Mouse (Mus musculus) yolk sac, embryonic 10.5 days (tissue): Measurements from ENCODE around the gene Gpd1.
A peak's percentile ranks its signal among the peaks of the same experiment; 100 is the strongest.
"Not testable (repeated sequence)": the region's sequence is repeated elsewhere in the genome, so short reads cannot be mapped to it uniquely, and the experiment has no call there.

Experiments used
- DNase-seq: peaks from one replicate; pipeline ENCODE4 v3.0.0-alpha.2; 2017; ENCODE audit warnings: low spot score

Gpd1 gene

GRCm38 (mm10) chr15:99717386-99718334 is at the start of gene Gpd1:
Gpd1 (plus strand) TSS chr15:99717515.
- DNase-seq, result no peak

DNA sequence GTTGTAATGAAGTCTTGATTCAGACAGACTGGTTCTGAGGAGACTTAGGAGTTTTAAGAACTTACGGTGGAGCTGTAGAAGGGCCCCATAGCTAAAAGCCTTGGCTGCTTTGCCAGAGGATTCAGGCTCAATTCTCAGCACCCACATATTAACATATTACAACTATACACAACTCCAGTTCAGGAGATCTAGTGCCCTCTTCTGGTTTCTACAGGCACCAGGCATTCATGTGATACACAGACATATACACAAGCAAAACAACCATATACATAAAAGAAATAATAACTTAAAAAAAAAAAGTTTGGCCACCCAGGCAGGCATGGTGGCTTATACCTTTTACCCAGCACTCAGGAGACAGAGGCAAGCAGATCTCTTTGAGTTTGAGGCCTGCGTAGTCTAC is 49.8 kb upstream of the Gpd1 start:
- DNase-seq, result no peak

DNA sequence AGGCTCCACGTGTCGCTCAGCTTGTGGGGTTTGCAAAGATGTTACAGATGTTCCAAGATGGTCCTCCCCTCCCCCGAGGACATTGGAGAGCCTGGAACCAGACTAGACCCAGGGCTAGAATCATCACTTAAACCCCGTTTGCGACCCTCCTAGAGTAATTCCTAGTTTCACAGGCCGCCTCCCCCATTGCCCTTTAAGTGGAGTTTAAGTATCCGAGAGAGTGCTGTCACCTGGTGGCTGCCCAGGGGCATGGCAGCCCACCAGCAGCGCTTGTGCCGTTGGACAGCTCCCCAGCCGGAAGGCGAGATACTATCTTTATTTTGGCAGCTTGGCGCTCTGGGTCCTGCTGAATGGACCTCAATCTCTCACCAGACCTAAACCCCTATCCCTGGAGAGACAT is 48.4 kb upstream of the Gpd1 start:
- peak; percentile 53 for DNase-seq

DNA sequence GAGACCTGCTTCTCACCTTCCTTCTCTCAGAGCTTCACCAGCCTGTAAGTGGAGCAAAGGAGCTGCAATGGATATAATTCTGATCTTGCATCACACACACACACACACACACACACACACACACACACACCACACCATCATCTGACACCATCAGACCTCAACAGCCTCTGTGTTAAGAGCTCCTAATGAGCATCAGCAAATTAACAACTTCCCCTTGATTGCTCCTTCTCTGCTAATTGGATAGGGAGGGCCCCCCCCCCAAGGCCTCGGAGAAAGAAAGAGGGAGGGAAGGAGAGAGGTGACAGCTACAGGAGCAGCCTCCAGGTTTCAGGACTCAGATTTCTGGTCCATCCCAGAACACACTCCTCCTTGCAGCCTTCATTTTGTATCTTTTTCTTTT is 47.9 kb upstream of the Gpd1 start:
- no peak for DNase-seq

- DNase-seq, result peak; percentile 46
Observed at GRCm38 (mm10) chr15:99670154-99670821, 47.0 kb upstream of the Gpd1 start, which contains the start of gene Asic1. Asic1 (plus strand) TSS chr15:99670368.

DNA sequence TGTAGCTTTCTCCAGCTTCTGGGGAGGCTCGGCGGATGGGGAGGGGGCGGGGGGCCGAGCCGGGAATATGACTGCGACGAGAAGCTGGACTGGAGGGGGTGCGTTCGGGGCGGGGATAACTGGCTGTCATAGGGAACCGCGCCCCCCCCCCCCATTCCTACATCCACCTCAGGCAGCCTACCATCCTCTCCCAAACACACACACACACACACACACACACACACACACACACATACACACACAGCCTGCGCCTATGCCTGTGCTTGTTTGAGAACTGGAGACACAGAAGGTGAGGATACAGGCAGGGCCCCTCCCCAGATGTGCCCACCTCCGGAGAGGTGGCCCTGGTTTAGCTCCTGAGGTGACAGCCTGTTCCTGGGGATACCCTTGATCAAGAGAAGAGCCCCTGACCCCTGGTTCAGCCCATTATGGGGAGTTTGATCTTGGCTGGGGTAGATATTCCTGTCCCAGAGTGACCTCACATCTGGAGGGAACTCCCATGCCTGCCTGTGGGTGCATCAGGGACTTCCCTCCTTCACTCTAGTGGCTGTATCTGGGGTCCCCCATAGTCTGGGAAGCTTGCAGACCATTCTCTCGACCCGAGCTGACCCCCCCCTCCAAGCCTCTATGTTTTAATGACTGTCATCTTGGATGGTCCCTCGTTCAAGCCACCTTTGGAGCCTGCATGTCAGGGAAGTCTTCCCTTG is 46.2 kb upstream of the Gpd1 start:
- no peak for DNase-seq

DNA sequence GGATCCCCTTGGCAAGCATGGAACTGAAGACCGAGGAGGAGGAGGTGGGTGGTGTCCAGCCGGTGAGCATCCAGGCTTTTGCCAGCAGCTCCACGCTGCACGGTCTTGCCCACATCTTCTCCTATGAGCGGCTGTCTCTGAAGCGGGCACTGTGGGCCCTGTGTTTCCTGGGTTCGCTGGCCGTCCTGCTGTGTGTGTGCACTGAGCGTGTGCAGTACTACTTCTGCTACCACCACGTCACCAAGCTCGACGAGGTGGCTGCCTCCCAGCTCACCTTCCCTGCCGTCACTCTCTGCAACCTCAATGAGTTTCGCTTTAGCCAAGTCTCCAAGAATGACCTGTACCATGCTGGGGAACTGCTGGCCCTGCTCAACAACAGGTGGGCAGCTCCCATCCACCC is 45.5 kb upstream of the Gpd1 start:
- no peak for DNase-seq

DNA sequence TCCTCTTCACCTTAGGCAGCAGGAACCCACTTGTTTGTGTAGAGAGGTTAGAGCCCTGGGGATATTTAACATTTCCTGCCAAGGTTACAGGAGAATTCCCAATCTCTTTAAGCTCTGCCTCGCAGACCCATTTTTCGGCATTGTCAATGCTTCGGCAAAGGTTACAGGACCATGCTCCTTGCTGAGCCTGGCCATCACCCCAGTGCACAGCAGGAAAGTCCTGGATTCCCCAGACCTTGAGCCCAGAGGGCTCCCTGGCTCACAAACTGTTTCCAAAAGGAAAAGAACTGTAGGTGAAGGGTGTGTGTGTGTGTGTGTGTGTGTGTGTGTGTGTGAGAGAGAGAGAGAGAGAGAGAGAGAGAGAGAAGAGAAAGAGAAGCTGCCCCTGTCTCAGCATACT is 42.4 kb upstream of the Gpd1 start:
- DNase-seq, result no peak

GRCm38 (mm10) chr15:99677089-99677488 is 40.2 kb upstream of the Gpd1 start:
- no peak for DNase-seq

GRCm38 (mm10) chr15:99678063-99678800 is 39.1 kb upstream of the Gpd1 start:
- DNase-seq, result no peak

GRCm38 (mm10) chr15:99679008-99679407 is 38.3 kb upstream of the Gpd1 start:
- DNase-seq, result no peak

DNA sequence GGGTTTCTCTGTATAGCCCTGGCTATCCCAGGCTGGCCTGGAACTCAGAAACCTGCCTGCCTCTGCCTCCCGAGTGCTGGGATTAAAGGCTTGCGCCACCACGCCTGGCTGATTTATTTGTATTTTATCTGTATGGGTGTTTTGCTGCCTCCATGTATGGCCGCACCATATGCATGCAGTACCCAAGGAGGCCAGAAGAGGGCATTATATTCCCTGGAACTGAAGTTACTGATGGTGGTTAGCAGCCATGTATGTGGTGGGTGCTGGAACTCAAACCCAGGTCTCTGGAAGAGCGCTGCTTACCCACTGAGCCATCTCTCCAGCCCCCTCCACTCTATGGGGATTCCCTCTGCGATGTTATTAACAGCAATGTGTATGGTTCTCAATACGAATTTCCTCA is 34.4 kb upstream of the Gpd1 start:
- DNase-seq, result no peak

DNA sequence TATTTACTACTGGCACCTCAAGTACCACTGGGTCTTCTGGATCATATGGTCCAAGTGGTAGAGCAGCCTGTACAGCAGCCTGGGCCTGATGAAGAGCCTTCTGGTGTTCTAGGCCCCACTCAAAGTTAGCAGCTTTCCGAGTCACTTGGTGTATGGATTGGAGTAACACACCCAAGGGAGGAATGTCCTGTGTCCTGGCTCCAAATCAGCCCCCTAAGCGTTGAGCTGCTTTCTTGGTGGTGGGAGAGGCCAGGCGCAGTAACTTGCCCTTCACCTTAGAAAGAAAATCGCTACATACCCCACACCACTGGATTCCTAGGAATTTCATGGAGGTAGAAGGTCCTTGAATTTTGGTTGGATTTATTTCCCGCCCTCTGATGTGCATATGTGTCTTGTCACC is 33.2 kb upstream of the Gpd1 start:
- DNase-seq, result no peak

GRCm38 (mm10) chr15:99688712-99689111 is 28.6 kb upstream of the Gpd1 start:
- DNase-seq, result no peak

DNA sequence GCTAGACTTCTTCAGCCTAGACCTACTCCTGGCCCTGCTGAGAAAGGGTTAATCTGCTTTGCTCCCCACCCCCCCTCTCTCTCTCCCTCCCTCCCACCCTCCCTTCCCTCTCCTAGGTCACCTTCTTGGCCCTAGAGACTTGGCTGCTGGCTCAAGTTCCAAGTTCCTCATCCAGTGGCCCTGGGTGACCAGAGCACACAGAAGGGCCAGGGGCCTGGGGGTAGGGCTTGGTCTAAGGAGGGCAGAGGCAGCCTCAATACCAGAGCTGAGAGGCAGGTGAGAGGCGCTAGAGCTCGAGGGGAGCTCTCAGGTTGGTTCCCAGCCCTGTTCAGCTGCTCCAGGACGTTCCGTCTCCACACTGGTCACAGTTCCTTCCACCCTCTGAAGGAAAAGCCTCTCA is 26.4 kb upstream of the Gpd1 start:
- DNase-seq, result no peak

DNA sequence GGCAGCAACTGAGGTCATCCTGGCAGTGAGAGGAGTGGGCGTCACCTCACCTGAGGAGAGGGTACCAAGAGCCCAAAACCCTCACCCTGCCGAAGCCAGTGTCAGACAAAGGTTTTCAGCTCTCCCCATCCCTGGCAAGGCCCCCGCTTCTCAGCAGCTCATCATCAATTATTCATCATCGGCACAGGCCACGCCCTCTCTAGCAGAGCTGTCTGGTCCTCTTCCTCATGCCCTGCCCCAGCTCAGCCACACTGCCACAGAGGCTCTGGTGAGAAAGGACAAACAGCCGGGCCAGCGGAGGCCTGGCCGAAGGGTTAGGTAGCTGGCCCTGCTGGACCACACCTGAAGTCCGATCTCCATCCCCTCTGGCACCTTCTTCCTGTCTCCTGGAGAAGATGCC is 25.3 kb upstream of the Gpd1 start:
- DNase-seq, result no peak

GRCm38 (mm10) chr15:99697309-99697708 is 20.0 kb upstream of the Gpd1 start:
- no peak for DNase-seq

- DNase-seq, result no peak
Observed at GRCm38 (mm10) chr15:99698533-99699085, 18.7 kb upstream of the Gpd1 start.

GRCm38 (mm10) chr15:99699715-99700114 is 17.6 kb upstream of the Gpd1 start:
- DNase-seq, result no peak

DNA sequence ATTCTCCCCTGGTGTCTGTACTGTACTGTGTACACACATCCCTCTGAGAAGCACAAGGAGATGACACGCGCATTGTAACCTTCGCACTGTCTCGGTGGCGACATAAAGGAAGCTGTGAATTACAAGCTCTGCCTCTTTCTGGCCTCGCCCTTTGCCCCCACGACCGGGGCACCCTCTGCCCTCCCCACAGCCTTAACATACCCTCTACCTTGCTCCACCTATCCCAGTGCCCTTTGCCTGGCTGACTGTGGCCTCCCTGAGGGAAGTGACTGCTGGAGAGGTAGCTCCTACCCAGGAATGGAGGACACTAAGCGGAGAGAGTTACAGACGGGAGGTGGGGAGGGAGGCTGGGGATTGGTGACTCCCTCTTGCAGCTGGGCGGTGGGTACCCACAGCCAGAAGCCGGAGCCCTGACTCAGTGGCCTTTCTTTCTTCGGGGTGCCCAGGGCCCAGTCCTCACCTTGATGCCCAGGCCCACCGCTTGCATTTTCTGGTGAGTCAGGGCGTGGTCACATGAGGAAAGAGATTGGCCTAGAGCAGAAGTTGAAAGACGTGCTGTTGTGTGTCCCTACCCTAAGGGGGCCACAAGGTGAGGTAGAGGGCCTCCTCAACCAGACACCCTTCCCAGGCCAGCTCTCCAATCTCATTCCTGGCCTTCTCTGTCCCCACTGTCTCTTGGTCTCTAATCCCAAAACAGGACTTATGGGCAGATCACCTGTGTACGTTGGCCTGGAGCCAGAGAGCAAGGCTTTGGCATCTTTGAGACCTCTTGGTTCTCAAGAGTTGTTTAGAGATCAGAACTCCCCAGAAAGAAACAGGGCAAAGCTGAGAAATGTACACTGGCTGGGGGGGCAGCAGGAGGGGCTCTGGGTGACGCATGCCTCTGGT is 16.9 kb upstream of the Gpd1 start:
- DNase-seq, result no peak

GRCm38 (mm10) chr15:99701640-99701998 is 15.7 kb upstream of the Gpd1 start:
- not testable (repeated sequence) for DNase-seq
